Mouse (Mus musculus) kidney, embryonic 14.5 days (tissue): ENCODE measurements around the gene Catip. TPM values are rescaled to one million over a fixed set of nuclear protein-coding genes. Genes with fewer than 3 reads are reported as not detected.

Experiments used
- ATAC-seq: fragments of 200-750 bp; cut with Nextera tagmentation; 2 replicates; pipeline ENCODE4 v1.8.0; 2017; ENCODE audit warnings: moderate number of reproducible peaks, mild to moderate bottlenecking, moderate TSS enrichment, moderate library complexity; ENCODE audit not compliant: low FRiP score, low TSS enrichment
- H3K27ac ChIP-seq: fragments of 300-500 bp; sonication (generic); 2 replicates; pipeline ENCODE4 v1.5.1; 2014; ENCODE audit warnings: low read depth, mild to moderate bottlenecking, low read length, moderate library complexity, mixed read lengths
- H3K27me3 ChIP-seq: fragments of 300-500 bp; sonication (generic); 2 replicates; pipeline ENCODE4 v1.6.1; 2014; ENCODE audit warnings: mild to moderate bottlenecking, low read length; ENCODE audit not compliant: control insufficient read depth, insufficient read depth
- H3K36me3 ChIP-seq: fragments of 300-500 bp; sonication (generic); 2 replicates; pipeline ENCODE4 v1.6.1; 2014; ENCODE audit warnings: low read length, mixed read lengths; ENCODE audit not compliant: control insufficient read depth, insufficient read depth
- H3K4me1 ChIP-seq: fragments of 300-500 bp; sonication (generic); 2 replicates; pipeline ENCODE4 v1.6.1; 2014; ENCODE audit warnings: low read length, mixed read lengths; ENCODE audit not compliant: control insufficient read depth, insufficient read depth
- H3K4me2 ChIP-seq: fragments of 300-500 bp; sonication (generic); replicated peaks from 2 replicates; pipeline ENCODE4 v1.6.1; 2014; ENCODE audit warnings: low read depth, mild to moderate bottlenecking, low read length
- H3K4me3 ChIP-seq: fragments of 300-500 bp; sonication (generic); 2 replicates; pipeline ENCODE4 v1.5.1; 2014; ENCODE audit warnings: mild to moderate bottlenecking, low read length
- H3K9ac ChIP-seq: fragments of 300-500 bp; sonication (generic); 2 replicates; pipeline ENCODE4 v1.6.1; 2014; ENCODE audit warnings: low read depth, mild to moderate bottlenecking, low read length, moderate library complexity
- H3K9me3 ChIP-seq: fragments of 300-500 bp; sonication (generic); 2 replicates; pipeline ENCODE4 v1.6.1; 2016; ENCODE audit warnings: low read length; ENCODE audit not compliant: control insufficient read depth
- WGBS: fragments of 180-500 bp; shearing (Covaris S2); extraction: QIAGEN DNeasy Blood & Tissue Kit; methylation state at CpG from one replicate; pipeline ENCODE4 v1.1.7; 2014; 5-methylcytosine and 5-hydroxymethylcytosine counted together
- polyA plus RNA-seq: library from polyadenylated mRNA; unstranded; fragments of >200 nt; fragmentation: Nextera tagmentation; extraction: Ambion mirVana; gene quantifications from 2 replicates; pipeline ENCODE4 v1.2.1, GENCODE M21; 2014

The Catip gene
- polyA plus RNA-seq, 1 experiment from 2014 or later, result 0.79 TPM

- H3K27ac ChIP-seq, result no peak overlapping the region
- H3K36me3 ChIP-seq, result no peaks in the 10 kb centered on the region
- H3K4me3 ChIP-seq, result no peak overlapping the region
- 0 out of 2 replicates have a peak, but pooled peaks cover 2% of the 10 kb centered on the region for H3K4me1 ChIP-seq
- WGBS, result 79% methylated on average over 4 of the region's 4 CpGs
- H3K27me3 ChIP-seq, result no peaks in the 10 kb centered on the region
- no peaks in the 10 kb centered on the region for H3K9me3 ChIP-seq
- H3K9ac ChIP-seq, result no peak overlapping the region
- ATAC-seq, result no peak
- no peak overlapping the region for H3K4me2 ChIP-seq
Measured at GRCm38 (mm10) chr1:74373372-74373771, 11.5 kb downstream of the Catip start.

- 64% methylated on average over 8 of the region's 8 CpGs for WGBS
- 0 out of 2 replicates have a peak, but pooled peaks cover 2% of the 10 kb centered on the region for H3K4me1 ChIP-seq
- no peak within 1 kb of the TSS for H3K9ac ChIP-seq
- H3K9me3 ChIP-seq, result no peaks in the 10 kb centered on the region
- no peak within 1 kb of the TSS for H3K4me3 ChIP-seq
- H3K27ac ChIP-seq, result no peak within 1 kb of the TSS
- no peak for ATAC-seq
- no peaks in the 10 kb centered on the region for H3K27me3 ChIP-seq
- H3K4me2 ChIP-seq, result no peak within 1 kb of the TSS
- H3K36me3 ChIP-seq, result no peaks in the 10 kb centered on the region
Measured at GRCm38 (mm10) chr1:74374980-74375379, 13.1 kb downstream of the Catip start, which contains the start of gene Slc11a1. Gene Slc11a1 (plus strand): TSS chr1:74375195.

- no peak for ATAC-seq
- no peak overlapping the region for H3K27ac ChIP-seq
Measured at GRCm38 (mm10) chr1:74375561-74375960, 13.7 kb downstream of the Catip start.

GRCm38 (mm10) chr1:74376396-74376795 is 14.5 kb downstream of the Catip start:
- H3K4me3 ChIP-seq, result no peak overlapping the region
- H3K4me2 ChIP-seq, result no peak overlapping the region
- H3K27ac ChIP-seq, result no peak overlapping the region
- H3K9ac ChIP-seq, result no peak overlapping the region
- no peaks in the 10 kb centered on the region for H3K9me3 ChIP-seq
- 0 out of 2 replicates have a peak, but pooled peaks cover 2% of the 10 kb centered on the region for H3K4me1 ChIP-seq
- no peak for ATAC-seq
- H3K27me3 ChIP-seq, result no peaks in the 10 kb centered on the region
- no peaks in the 10 kb centered on the region for H3K36me3 ChIP-seq
- 72% methylated on average over 4 of the region's 4 CpGs for WGBS

More at GRCm38 (mm10) chr1:74375561-74375960, 13.7 kb downstream of the Catip start:
- 71% methylated on average over 10 of the region's 10 CpGs for WGBS
- Histone ChIP-seq H3K4me3 (no peak overlapping the region), H3K9ac (no peak overlapping the region), H3K9me3 (no peaks in the 10 kb centered on the region), H3K4me2 (no peak overlapping the region), H3K4me1 (0 out of 2 replicates have a peak, but pooled peaks cover 2% of the 10 kb centered on the region), H3K27me3 (no peaks in the 10 kb centered on the region), H3K36me3 (no peaks in the 10 kb centered on the region)

- Histone ChIP-seq H3K27me3 (no peaks in the 10 kb centered on the region), H3K4me1 (0 out of 2 replicates have a peak, but pooled peaks cover 2% of the 10 kb centered on the region), H3K27ac (no peak overlapping the region), H3K36me3 (no peaks in the 10 kb centered on the region), H3K4me2 (no peak overlapping the region), H3K9me3 (no peaks in the 10 kb centered on the region), H3K9ac (no peak overlapping the region), H3K4me3 (no peak overlapping the region)
- no peak for ATAC-seq
- WGBS, result 90% methylated on average over 7 of the region's 7 CpGs
Measured at GRCm38 (mm10) chr1:74379058-74379504, 17.2 kb downstream of the Catip start.

- H3K36me3 ChIP-seq, result no peaks in the 10 kb centered on the region
- WGBS, result 82% methylated on average over 5 of the region's 5 CpGs
- H3K9me3 ChIP-seq, result no peaks in the 10 kb centered on the region
- ATAC-seq, result no peak
- no peaks in the 10 kb centered on the region for H3K27me3 ChIP-seq
- H3K4me2 ChIP-seq, result no peak overlapping the region
- no peak overlapping the region for H3K4me3 ChIP-seq
- 0 out of 2 replicates have a peak, but pooled peaks cover 2% of the 10 kb centered on the region for H3K4me1 ChIP-seq
- no peak overlapping the region for H3K27ac ChIP-seq
- no peak overlapping the region for H3K9ac ChIP-seq
Measured at GRCm38 (mm10) chr1:74380484-74380883, 18.6 kb downstream of the Catip start.

GRCm38 (mm10) chr1:74381588-74382021 is 19.7 kb downstream of the Catip start:
- no peaks in the 10 kb centered on the region for H3K27me3 ChIP-seq
- no peak overlapping the region for H3K27ac ChIP-seq
- H3K9me3 ChIP-seq, result no peaks in the 10 kb centered on the region
- 92% methylated on average over 10 of the region's 10 CpGs for WGBS
- no peak overlapping the region for H3K4me3 ChIP-seq
- no peaks in the 10 kb centered on the region for H3K4me1 ChIP-seq
- no peak for ATAC-seq
- no peak overlapping the region for H3K4me2 ChIP-seq
- no peak overlapping the region for H3K9ac ChIP-seq
- no peaks in the 10 kb centered on the region for H3K36me3 ChIP-seq

- Histone ChIP-seq H3K9me3 (no peaks in the 10 kb centered on the region), H3K27me3 (no peaks in the 10 kb centered on the region), H3K4me3 (no peak overlapping the region), H3K36me3 (no peaks in the 10 kb centered on the region), H3K4me2 (no peak overlapping the region), H3K9ac (no peak overlapping the region), H3K27ac (no peak overlapping the region), H3K4me1 (no peaks in the 10 kb centered on the region)
- ATAC-seq, result no peak
- WGBS, result 83% methylated on average over 13 of the region's 13 CpGs
Measured at GRCm38 (mm10) chr1:74383385-74383784, 21.5 kb downstream of the Catip start.

GRCm38 (mm10) chr1:74384525-74384924 is 22.6 kb downstream of the Catip start:
- Histone ChIP-seq H3K27ac (no peak overlapping the region), H3K4me1 (peaks cover under 1% of the 10 kb centered on the region), H3K27me3 (no peaks in the 10 kb centered on the region), H3K36me3 (no peaks in the 10 kb centered on the region), H3K9me3 (no peaks in the 10 kb centered on the region), H3K4me3 (no peak overlapping the region), H3K4me2 (no peak overlapping the region), H3K9ac (no peak overlapping the region)
- no peak for ATAC-seq
- WGBS, result 84% methylated on average over 8 of the region's 8 CpGs
